Mouse (Mus musculus): ENCODE results near the gene Cryl1.

GRCm38 (mm10) chr14:57362726-57363660 lies 35.3 kb downstream of the Cryl1 start:
- TF ChIP-seq EP300 (IDR thresholded peaks at IDR 0.05; ENCODE audit: low read depth) (no peak), CTCF (IDR thresholded peaks at IDR 0.05; ENCODE audit: low read depth) (peak; percentile 89)
